Mouse (Mus musculus) right cerebral cortex, postnatal 36 days (tissue): Measurements from ENCODE around the gene Gm10985.

ENCODE experiments used
- DNase-seq, 2 experiments: peaks; one replicate each; pipeline ENCODE4 v3.0.0; 2022; ENCODE audit warnings: low spot score in 2 of 2, mixed read lengths in 1 of 2

Gene Gm10985

DNA sequence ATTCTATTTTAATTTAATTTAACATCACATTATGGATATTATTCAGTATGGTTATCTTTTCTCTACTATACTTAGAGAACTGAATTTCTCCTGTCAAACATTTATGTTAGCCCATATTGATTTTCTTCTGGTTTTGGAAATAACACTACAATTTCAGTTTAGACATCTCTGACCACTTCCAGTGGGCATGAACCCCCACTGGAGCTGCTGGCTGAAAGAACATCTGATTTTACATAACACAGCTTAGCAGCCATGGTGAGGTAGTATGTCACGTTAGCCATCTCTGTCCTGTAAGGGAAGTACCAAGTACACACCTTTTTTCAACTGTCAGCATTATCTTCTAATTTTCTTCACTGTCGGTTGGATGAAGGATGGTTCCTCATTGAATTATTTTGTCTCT lies at the start of gene Gm10985:
Gm10985 (plus strand) TSS at position 301 of the 400 bp plus-strand sequence.
- no peak for DNase-seq

- DNase-seq: no peak
These were observed 48.0 kb upstream of the Gm10985 start for GRCm38 (mm10) chr3:53796933-53797332.

GRCm38 (mm10) chr3:53799671-53800070 lies 45.2 kb upstream of the Gm10985 start:
- DNase-seq: no peak

GRCm38 (mm10) chr3:53813421-53813977 lies 31.4 kb upstream of the Gm10985 start:
- no peak for DNase-seq

DNA sequence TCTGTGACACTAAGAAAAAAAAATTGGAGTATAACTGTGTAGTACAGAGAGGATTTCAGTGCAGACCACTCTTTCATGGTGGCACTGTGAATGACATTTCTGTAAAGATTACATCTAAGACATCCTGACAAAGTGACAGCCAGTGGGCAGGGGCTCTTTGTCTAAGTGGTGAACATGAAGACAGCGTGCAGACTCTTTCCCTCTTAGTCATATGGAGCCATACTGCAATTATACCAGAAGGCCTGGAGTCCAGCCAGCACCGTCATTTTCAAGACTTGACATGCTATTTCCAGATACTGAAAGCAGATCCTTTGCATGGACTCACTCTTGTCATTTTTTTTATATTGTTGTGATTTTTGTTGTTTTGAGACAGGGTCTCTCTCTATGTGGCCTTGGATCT lies 10.6 kb upstream of the Gm10985 start:
- peak in 1 of 2 experiments; percentile 13 for DNase-seq

- DNase-seq: no peak
These were observed 1.5 kb downstream of the Gm10985 start for GRCm38 (mm10) chr3:53846206-53846928.

DNA sequence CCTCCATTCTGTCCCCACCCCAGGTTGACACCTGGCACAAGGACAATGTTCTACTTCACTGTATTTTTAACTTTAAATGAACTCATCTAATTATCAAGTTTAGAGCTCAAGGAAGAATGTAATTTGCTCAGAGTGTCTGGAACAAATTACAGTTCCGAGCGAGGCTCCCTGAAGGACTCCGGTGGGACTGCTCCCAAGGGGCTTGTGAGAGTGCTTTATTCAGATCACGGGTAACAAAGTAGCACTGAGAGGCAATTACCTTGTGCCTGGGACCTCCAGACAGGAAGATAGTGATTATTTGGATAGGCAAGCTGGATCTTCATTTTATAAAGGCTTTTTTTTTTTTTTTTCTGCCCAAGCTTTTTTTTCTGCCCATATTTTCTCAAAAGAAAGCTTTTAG lies 2.8 kb downstream of the Gm10985 start:
- DNase-seq: no peak

DNA sequence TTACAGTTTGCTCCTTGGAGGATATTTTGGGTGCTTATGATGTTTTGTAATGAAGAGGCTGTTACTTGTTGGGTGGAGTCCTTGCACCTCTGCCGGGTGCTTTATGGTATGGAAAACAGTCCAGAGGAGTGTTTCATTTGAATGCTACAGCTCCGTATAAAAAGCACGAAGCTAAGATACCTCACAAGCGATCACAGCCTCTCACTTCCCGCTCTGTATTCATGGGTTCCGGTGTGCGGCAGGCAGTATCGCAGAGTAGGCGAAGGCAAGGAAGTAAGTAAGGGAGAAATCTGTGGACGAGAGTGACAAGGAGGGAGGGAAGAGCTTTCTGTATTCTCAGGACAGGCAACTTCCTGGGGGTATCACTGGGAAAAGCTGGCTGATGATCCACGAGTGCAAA lies 3.4 kb downstream of the Gm10985 start:
- DNase-seq: no peak

GRCm38 (mm10) chr3:53854261-53854660 lies 9.4 kb downstream of the Gm10985 start:
- DNase-seq: no peak

DNA sequence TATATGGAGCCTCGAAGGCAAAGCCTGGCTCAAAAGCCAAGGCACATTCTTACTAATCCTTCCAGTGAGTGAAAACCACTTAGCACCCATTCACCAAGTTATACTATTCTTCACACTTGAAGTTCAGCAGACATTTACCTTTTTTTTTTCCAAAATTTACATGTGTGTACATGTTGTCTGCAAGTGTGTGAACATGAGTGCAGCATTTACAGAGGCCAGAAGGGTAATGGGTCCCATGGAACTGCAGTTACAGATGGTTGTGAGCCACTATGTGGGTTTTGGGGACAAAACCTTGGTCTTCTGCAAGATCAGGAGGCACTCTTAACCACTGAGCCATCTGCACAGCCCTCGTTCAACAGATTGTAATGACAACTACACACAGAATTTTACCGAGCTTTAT lies 9.9 kb downstream of the Gm10985 start:
- DNase-seq: no peak

- peak; percentile 93 to 94 for DNase-seq
These were observed 18.7 kb downstream of the Gm10985 start, which contains the start of gene Ufm1 for GRCm38 (mm10) chr3:53863383-53864220. TSS of gene Ufm1 (minus strand) at chr3:53863830.

GRCm38 (mm10) chr3:53868212-53868611 lies 23.3 kb downstream of the Gm10985 start:
- DNase-seq: no peak

GRCm38 (mm10) chr3:53869263-53869662 lies 24.4 kb downstream of the Gm10985 start:
- no peak for DNase-seq

DNA sequence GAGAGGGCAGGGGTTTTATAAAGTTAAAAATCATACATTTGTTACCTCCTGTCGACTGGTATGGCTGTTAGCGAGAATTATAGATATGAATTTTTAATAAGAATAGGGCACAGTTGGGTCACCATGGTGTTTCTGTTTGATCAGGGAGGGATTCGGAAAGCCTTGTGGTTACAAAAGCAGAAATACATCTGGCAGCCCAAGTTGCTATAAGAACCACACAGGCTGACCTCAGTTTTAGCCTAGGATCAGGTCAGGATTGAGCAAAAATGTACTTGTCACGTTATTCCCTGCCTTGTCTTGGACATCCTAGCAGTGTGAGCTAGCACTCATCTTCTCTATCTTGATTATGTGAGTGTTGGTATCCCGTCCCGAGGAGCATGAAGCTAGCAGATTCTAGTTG lies 25.6 kb downstream of the Gm10985 start:
- no peak for DNase-seq

DNA sequence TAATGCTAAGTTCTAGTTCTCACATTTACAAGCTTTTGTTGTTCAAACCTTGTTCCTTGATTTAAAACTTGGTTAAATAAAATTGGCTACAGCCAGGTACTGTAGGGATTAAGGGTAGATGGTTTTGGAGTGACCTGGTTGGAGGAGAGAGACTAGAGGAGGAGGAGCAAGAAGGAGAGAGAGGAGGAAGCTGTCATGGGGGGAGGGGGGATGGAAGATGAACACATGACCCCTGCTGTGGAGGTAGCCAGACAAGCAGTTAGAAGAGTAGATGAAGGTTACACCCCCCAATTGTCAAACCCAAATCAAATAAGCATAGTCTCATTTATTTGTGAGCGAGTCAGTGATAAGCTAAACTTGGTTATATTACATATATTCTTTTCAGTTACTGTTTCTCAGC lies 26.7 kb downstream of the Gm10985 start:
- no peak for DNase-seq

- DNase-seq: peak; percentile 70 to 79
These were observed 46.0 kb downstream of the Gm10985 start for GRCm38 (mm10) chr3:53890619-53891540.
